Mouse (Mus musculus): ENCODE data around the gene Spata48. TPM values are rescaled to one million over a fixed set of nuclear protein-coding genes. Genes with fewer than 3 reads are reported as not detected.
A peak's percentile ranks its signal among the peaks of the same experiment; 100 is the strongest.

Spata48 gene
- total RNA-seq, 1 experiment from 2014 or later = 1.5 TPM

DNA sequence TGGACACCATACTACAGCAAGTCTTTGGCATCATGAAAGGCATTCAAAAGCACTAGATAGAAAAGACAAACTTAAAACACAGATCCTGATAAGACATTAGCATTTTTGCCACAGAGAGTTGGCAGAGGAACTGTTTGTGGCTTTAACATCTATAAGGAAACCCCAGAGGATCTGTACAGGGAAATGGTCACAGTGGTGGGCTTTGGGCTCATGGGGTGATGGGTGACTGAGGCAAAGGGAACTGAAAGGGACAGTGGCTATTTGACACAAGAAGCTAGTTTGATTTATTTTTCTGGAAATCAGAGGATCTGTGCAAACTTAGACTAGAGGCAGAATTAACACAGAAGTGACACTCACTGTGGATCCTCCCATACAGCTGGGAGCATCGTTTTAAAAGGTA is 74.4 kb downstream of the Spata48 start:
- no peak for DNase-seq

DNA sequence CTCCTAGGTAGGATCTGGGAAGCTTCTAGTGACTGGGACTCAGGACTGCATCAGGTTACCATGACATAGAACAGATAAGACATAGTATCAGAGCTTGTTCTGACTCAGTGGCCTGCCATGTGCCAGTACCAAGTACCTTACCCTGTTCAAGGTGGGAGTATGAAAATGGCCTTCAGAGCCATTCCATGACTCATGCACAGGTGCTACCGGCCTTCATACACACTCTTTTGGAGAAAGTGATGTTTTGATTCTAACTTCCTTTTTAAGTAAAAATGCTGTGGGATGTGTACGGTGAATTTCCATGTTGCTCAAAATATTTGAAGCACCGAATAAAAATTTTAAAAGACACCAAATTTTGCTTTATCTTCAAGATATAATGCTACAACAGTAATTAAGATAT is 84.1 kb downstream of the Spata48 start:
- no peak for DNase-seq

DNA sequence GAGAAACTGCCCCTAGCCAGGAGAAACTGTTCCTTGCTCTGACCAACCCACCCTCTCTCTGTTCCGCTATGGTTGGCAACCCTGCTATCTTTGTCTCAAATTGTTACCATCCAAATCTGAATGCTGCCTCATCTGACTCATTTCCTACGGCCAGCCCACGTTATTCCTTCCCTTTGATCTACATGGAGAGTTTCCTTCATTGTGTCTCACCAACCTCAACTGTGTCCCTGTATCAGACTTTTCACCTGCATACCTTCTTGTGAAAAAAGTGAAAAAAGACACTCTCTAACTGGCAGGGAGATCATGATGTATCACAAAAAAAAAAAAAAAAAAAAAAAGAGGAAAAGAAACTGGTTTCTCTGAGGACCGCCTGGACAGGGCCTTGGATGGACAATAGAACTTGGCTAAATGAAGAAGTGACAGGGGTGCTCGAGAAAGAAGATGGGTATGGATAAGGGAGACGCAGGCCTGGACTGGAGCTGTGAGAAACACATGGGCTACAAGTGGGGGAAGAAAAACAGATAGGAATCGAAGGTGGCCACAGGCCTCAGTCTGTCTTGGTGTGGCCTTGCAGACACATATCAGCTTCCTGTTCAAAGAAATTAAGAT is 85.1 kb downstream of the Spata48 start:
- no peak for DNase-seq

DNA sequence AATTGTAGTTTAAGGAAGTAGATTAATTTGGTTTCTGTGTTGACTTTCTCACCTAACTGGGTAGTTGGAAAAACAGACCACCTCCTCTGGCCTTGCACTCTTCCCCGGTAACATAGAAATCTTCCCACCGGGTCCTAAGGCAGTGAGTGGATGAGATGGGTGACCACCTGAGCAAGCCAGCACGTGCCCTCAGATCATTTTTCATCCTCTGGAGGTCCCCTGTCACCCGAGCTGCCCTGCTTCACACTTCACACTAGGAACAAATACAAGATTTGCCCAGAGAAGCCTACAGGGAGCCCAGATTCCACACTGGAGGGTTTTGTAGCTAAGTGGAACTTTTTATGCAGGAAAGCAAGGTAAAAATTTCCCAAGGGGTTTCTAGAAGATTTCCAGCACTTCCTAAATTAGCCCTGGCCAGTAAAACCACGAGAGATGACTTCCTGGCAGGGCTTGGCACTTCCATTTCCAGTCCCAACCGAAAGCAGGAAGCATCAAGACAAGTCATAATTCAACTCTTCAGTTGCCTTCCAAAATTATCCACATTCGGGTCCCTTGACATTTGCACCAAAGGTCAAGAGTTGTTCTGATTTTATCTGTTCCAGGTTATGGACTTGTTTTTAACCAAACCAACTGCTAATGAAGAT is 85.8 kb downstream of the Spata48 start:
- DNase-seq = no peak

DNA sequence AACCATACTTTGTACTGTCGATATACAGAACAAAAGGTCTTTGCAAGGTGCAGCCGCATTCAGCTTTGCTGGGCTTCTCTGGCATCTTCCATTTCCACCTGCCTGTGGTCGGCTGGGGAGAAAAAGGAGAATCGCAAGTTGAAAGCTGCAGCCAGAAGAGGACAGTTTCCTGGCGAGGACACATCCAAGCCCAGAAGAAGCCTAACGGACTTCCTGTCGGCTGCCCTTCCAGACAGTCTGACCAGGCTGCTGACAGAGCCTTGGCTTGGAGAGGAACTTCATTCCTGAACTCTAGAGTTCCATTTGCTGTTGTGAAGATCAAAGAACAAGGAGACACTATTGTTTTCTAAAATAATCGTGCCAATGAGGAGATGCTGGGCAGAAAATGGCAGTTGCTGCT is 93.7 kb downstream of the Spata48 start:
- DNase-seq = no peak

DNA sequence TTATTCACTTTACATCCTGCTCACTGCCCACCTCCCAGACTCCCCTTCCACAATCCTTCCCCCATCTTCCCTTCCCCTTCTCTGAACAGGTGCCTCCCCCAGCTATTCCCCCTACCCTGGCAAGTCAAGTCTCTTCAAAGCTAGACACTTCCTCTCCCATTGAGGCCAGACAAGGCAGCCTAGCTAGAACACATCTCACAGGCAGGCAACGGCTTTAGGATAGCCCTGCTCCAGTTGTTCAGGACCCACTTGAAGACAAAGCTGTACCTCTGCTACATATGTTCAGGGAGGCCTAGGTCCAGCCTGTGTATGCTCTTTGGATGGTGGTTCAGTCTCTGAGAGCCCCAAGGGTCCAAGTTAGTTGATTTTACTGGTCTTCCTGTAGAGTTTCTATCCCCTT is 94.3 kb downstream of the Spata48 start:
- no peak for DNase-seq

DNA sequence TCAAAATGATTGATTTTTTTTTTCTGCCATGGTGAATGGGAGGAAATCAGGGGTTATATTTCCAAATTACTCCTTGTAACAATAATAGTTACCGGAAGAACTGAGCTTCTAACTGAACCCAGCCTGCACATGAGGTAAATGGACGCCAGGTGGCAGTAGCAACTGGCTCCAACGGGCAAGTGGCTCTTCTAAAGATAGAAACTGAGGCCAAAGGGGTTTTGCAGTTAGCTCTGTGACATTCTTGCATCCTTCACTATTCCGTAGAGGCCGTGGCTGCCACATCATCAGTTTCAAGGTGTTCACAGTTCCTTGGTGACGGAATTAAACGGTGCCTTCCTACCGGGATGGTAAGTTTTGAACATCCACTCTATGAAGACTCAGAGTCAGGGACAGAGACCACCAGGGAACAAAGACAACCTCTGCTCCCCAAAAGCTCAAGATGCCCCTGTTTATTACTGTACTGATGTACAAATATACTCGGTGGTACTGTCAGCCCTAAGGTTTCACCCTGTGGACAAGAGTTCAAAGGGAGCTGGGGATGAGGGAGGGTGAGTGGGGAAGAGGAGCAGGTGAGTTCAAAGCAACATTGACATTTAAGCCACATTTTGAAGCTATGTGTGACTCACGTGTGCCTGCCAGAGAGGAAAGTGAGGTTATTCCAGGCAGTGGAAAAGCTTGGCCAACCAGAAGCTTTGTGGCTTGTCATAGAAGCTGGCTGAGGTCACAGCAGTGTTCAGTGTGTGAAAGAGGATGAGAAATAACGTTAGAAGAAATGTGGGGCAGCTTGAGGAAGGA is 95.5 kb downstream of the Spata48 start:
- peak; percentile 52 for DNase-seq

DNA sequence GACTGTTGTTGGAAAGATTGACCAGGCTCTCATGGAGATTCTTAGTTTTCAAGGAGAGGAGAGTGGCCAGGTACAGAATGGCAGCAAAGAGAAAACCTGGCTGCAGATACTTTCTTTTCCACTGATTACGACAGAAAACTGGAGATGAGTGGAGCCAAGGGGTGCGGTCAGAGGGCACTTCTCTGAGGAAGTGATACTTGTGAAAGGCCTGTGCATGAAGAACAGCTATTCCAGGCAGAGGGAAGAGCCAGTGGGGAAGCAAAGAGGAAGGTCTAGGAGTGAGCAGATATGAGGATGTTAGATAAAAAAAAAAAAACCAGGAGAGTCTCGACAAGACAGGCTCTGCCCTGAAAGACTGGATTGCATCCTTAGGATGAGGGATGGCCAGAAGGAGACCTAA is 96.8 kb downstream of the Spata48 start:
- no peak for DNase-seq

DNA sequence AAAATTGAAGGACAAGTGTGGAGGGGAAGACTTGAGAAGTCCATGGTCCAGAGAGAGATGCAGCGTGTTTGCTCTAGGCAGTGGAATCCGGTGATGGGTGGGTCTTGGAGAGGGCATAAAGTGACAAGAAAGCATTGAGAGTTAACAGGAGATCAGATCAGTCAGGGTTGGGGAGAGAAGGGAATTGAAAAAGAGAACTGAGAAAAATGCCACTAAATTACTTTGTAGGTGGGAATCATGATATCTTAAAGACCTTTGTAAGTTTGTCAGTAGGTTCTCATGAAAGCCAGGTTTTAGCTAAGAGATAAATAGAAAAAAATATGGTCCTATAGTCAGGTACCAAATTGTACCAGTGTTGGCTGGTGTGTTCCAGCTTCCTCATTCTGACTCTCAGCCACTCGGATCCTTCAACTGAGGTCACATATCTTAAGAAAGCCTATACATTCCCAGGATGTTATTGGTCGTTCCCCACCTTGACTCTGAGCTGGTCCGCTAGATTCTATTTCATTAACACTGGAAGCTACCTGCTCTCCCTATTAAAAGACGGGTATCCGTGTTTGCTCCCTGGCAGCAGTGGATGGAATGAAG is 97.3 kb downstream of the Spata48 start:
- no peak for DNase-seq

DNA sequence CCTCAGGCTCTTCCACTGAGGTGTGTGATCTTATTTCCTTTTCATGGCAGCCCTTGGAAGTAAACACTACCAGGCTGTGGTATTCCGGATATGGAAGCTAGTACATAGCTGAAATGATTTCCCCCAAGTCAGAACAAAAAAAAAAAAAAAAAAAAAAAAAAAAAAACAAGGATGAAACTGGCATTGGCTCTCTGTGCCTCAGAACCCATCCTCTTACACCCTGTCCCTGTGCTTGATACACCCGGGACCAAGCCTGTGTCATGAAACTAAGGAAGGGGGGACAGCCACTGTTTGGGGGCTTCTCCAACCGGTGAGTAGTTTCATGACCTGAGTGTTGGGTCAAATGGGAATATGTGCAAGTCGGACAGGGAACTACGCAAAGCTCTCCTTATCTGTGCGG is 99.2 kb downstream of the Spata48 start:
- DNase-seq = no peak

DNA sequence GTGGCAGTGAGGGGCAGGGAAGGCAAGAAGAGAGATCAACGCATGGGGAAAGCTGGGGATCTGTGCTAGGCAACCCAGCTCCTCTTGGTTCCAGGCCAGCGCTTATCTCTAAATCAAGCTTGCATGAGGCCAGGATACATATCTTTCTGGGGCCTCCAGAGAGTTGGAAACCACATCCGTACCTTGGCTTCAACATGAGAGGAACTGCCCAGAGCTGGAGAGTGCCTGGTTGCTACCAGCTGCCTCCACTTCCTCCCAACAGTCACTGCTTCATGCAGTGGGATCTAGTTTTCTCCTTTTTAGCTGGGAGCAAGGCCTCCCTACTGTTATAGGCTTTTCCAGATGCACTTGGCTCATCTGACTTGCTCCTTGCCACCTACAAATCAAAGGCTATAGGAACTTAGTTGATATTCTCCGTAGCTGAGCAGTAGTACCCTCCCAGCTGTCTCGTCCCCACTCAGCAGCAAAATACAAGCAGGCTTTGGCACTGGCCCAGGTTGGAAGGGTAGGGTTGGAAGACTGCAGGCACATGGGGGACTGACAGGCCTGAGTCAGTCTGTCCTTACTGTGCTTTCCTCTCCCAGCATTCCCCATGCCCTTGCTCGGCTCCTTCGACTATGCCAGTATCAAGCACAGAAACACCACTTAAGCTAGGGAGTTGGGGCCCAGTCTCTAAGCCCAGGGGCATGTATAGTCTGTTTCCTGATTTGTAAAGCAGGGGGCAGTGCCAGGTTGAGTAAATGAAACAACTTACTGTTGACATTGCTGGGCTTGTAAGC is 102.6 kb downstream of the Spata48 start:
- no peak for DNase-seq

Other genes starting within 250 kb of the Spata48 start
- 0.29 and 0.61 TPM in 2 replicates for gene Zpbp, start 314 bp downstream of the Spata48 start, total RNA-seq (2021)
- gene 4930512M02Rik, start 165.7 kb downstream of the Spata48 start, total RNA-seq (2021) = not detected in 2 replicates
- gene Ikzf1, start 222.9 kb downstream of the Spata48 start, total RNA-seq (2021) = 0.71 and 0.97 TPM in 2 replicates